20 mouse cellular contexts compared by ENCODE assay signal in genomic region chr2:155293946-155294345, GRCm38 (mm10). TPM values are rescaled to one million over a fixed set of nuclear protein-coding genes. Genes with fewer than 3 reads are reported as not detected.
DNase-seq lines count a peak whose midpoint lies in the region; ATAC-seq and TF ChIP-seq lines count a peak whose summit lies in the region.
"Had no signal": no experiment of that assay in that cellular context is flagged by ENCODE, and none has a peak within 500 bp of the region (broad histone marks: within the 10 kb centered on the region; RNA-seq: fewer than 3 reads in every experiment).

No protein-coding gene starts in this region.

- no peak for TF ChIP-seq POLR2A in liver, adult 2 months (IDR thresholded peaks at IDR 0.05; ENCODE audit: extremely low read depth, insufficient read depth, low read length)

- H3K9ac ChIP-seq in liver, adult 2 months (ENCODE audit: low read depth, low read length), result no peak overlapping the region
- no peak overlapping the region for H3K9ac ChIP-seq in liver, embryonic 11.5 days (ENCODE audit: low read depth, low read length)
- H3K9ac ChIP-seq in midbrain, embryonic 14.5 days (replicated peaks; ENCODE audit: low read length), result no peak overlapping the region
- H3K9ac ChIP-seq: embryonic facial prominence, embryonic 12.5 days; kidney, embryonic 15.5 days; limb, embryonic 15.5 days; liver, postnatal 0 days; midbrain, embryonic 13.5 days had no signal

- H3K4me2 ChIP-seq in liver, embryonic 11.5 days, result no peak overlapping the region
- no peak overlapping the region for H3K4me2 ChIP-seq in midbrain, embryonic 14.5 days (ENCODE audit: low read length)
- H3K4me2 ChIP-seq: embryonic facial prominence, embryonic 12.5 days; heart, embryonic 11.5 days; kidney, embryonic 15.5 days; limb, embryonic 15.5 days; midbrain, embryonic 13.5 days had no signal

- no peaks in the 10 kb centered on the region for H3K4me1 ChIP-seq in liver, adult 2 months (ENCODE audit: control insufficient read depth, insufficient read depth, low read length)
- no peaks in the 10 kb centered on the region for H3K4me1 ChIP-seq in liver, embryonic 11.5 days (replicated peaks; ENCODE audit: control insufficient read depth, insufficient read depth, low read length)
- no peaks in the 10 kb centered on the region for H3K4me1 ChIP-seq in midbrain, embryonic 14.5 days (ENCODE audit: control insufficient read depth, insufficient read depth, low read length)
- H3K4me1 ChIP-seq: embryonic facial prominence, embryonic 12.5 days; kidney, embryonic 15.5 days; limb, embryonic 15.5 days; midbrain, embryonic 13.5 days had no signal

- H3K27me3 ChIP-seq in liver, adult 2 months (ENCODE audit: control insufficient read depth, insufficient read depth, low read length), result no peaks in the 10 kb centered on the region
- no peaks in the 10 kb centered on the region for H3K27me3 ChIP-seq in liver, embryonic 11.5 days (replicated peaks; ENCODE audit: control insufficient read depth, insufficient read depth, low read length)
- H3K27me3 ChIP-seq in midbrain, embryonic 14.5 days (ENCODE audit: control insufficient read depth, insufficient read depth, low read length), result no peaks in the 10 kb centered on the region
- H3K27me3 ChIP-seq: embryonic facial prominence, embryonic 12.5 days; kidney, embryonic 15.5 days; limb, embryonic 15.5 days; midbrain, embryonic 13.5 days had no signal

- H3K36me3 ChIP-seq in liver, adult 2 months (ENCODE audit: control insufficient read depth, insufficient read depth, low read length), result peaks cover 11% of the 10 kb centered on the region
- peaks cover 25% of the 10 kb centered on the region; the same call in 1 of the 2 replicates for H3K36me3 ChIP-seq in liver, embryonic 11.5 days (ENCODE audit: control insufficient read depth, insufficient read depth, low read length)
- H3K36me3 ChIP-seq in midbrain, embryonic 14.5 days (ENCODE audit: control insufficient read depth, insufficient read depth, low read length), result peaks cover 80% of the 10 kb centered on the region

- no peaks in the 10 kb centered on the region for H3K79me2 ChIP-seq in liver, adult 2 months (ENCODE audit: control insufficient read depth, insufficient read depth, low read length)

- DNase-seq in adrenal gland, adult (ENCODE audit: inconsistent age in 2 of 2, low spot score in 1 of 2), result peak; percentile 76 to 87
- DNase-seq in adrenal gland, postnatal 4 days (ENCODE audit: low spot score in 2 of 2), result no peak
- peak; percentile 69 for DNase-seq in liver, adult 2 months (ENCODE audit: extremely low read depth, low read depth, low spot score)
- no peak for DNase-seq in liver, embryonic 11.5 days (ENCODE audit: low spot score)
- peak; percentile 57 for DNase-seq in adrenal gland, postnatal 10 days
- peak; percentile 49 for DNase-seq in skeletal muscle tissue, adult 2 months (ENCODE audit: low read depth, low spot score)
- DNase-seq in midbrain, embryonic 14.5 days, result no peak
- DNase-seq in spleen, postnatal 36 days (ENCODE audit: low spot score in 2 of 2), result no peak
- DNase-seq: liver, postnatal 0 days; lung, postnatal 10 days had no signal

- ATAC-seq in liver, embryonic 11.5 days (replicated peaks; ENCODE audit: low FRiP score), result no peak
- ATAC-seq in midbrain, embryonic 14.5 days (ENCODE audit: low FRiP score, low TSS enrichment), result no peak
- ATAC-seq: activated CD4-positive, CD25-positive, alpha-beta regulatory T cell, adult 4 months; forebrain, embryonic 14.5 days; hindbrain, postnatal 0 days; intestine, postnatal 0 days; liver, postnatal 0 days; midbrain, embryonic 13.5 days had no signal

- peak; percentile 55 for TF ChIP-seq CTCF in liver, adult 2 months (IDR thresholded peaks at IDR 0.05; ENCODE audit: low read depth, low read length)

- H3K4me3 ChIP-seq in liver, adult 2 months (ENCODE audit: insufficient read depth, low read depth, low read length), result no peak overlapping the region
- no peak overlapping the region for H3K4me3 ChIP-seq in liver, embryonic 11.5 days (ENCODE audit: low read depth, low read length)
- no peak overlapping the region for H3K4me3 ChIP-seq in midbrain, embryonic 14.5 days (replicated peaks; ENCODE audit: low read depth, low read length)
- H3K4me3 ChIP-seq: embryonic facial prominence, embryonic 12.5 days; erythroblast, embryonic 14.5 days; kidney, embryonic 15.5 days; limb, embryonic 15.5 days; midbrain, embryonic 13.5 days had no signal

- no peaks in the 10 kb centered on the region for H3K9me3 ChIP-seq in liver, embryonic 11.5 days (ENCODE audit: control insufficient read depth, low read length)
- no peaks in the 10 kb centered on the region for H3K9me3 ChIP-seq in midbrain, embryonic 14.5 days (ENCODE audit: control insufficient read depth, low read length)
- H3K9me3 ChIP-seq: embryonic facial prominence, embryonic 12.5 days; kidney, embryonic 15.5 days; limb, embryonic 15.5 days; midbrain, embryonic 13.5 days had no signal

- H3K27ac ChIP-seq in liver, adult 2 months (replicated peaks; ENCODE audit: insufficient read depth, low read depth, low read length), result no peak overlapping the region
- H3K27ac ChIP-seq in liver, embryonic 11.5 days (ENCODE audit: low read depth, low read length), result no peak overlapping the region
- H3K27ac ChIP-seq in midbrain, embryonic 14.5 days (replicated peaks; ENCODE audit: low read depth, low read length), result no peak overlapping the region
- H3K27ac ChIP-seq: embryonic facial prominence, embryonic 12.5 days; hindbrain, postnatal 0 days; kidney, embryonic 15.5 days; limb, embryonic 15.5 days; midbrain, embryonic 13.5 days had no signal

- 34% methylated on average over 4 of the region's 4 CpGs for WGBS in liver, adult 2 months
- WGBS in liver, embryonic 11.5 days, result 91% methylated on average over 4 of the region's 4 CpGs
- 96% methylated on average over 4 of the region's 4 CpGs for WGBS in midbrain, embryonic 14.5 days

RNA-seq across cellular contexts. Expression of gene Map1lc3a, which starts 17.8 kb away (rescaled TPM):
- 100 to 1,000 TPM; 364 to 392 TPM for total RNA-seq in adrenal gland, postnatal 4 days (2021)
- total RNA-seq in liver, adult 2 months (2014; rRNA removed), result 26.8 and 31.8 TPM in 2 replicates
- polyA plus RNA-seq in liver, adult 2 months (2012; rRNA removed), result 87.2 and 125 TPM in 2 replicates
- polyA plus RNA-seq in liver, embryonic 11.5 days (2014; fragmentation: Nextera tagmentation; extraction: Ambion mirVana), result 43.5 and 45.6 TPM in 2 replicates
- 100 to 1,000 TPM; 421 to 505 TPM for total RNA-seq in adrenal gland, postnatal 10 days (2021)
- 435 and 604 TPM in 2 replicates for polyA plus RNA-seq in midbrain, embryonic 14.5 days (2014; fragmentation: Nextera tagmentation; extraction: Ambion mirVana)

RNA-seq across cellular contexts. Expression of gene Dynlrb1, which starts 57.6 kb away (rescaled TPM):
- total RNA-seq in adrenal gland, postnatal 4 days (2021), result 100 to 1,000 TPM; 275 to 283 TPM
- 104 and 124 TPM in 2 replicates for total RNA-seq in liver, adult 2 months (2014; rRNA removed)
- polyA plus RNA-seq in liver, adult 2 months (2012; rRNA removed), result 141 and 163 TPM in 2 replicates
- polyA plus RNA-seq in liver, embryonic 11.5 days (2014; fragmentation: Nextera tagmentation; extraction: Ambion mirVana), result 272 and 289 TPM in 2 replicates
- total RNA-seq in adrenal gland, postnatal 10 days (2021), result 100 to 1,000 TPM; 259 to 263 TPM
- 698 and 838 TPM in 2 replicates for polyA plus RNA-seq in midbrain, embryonic 14.5 days (2014; fragmentation: Nextera tagmentation; extraction: Ambion mirVana)

Comparison
In these comparisons a context has a peak if more than half of its experiments do, and no peak if none do; other contexts are left out.
1. DNase-seq: peak in adrenal gland, adult (2 of 2), liver, adult 2 months (single experiment), adrenal gland, postnatal 10 days (single experiment) and skeletal muscle tissue, adult 2 months (single experiment); none in adrenal gland, postnatal 4 days (0 of 2), liver, embryonic 11.5 days (single experiment), midbrain, embryonic 14.5 days (single experiment) and spleen, postnatal 36 days (0 of 2).
2. RNA of gene Map1lc3a, which starts 17.8 kb away (total RNA-seq): 421 to 505 TPM in adrenal gland, postnatal 10 days and 364 to 392 TPM in adrenal gland, postnatal 4 days; 26.8 to 31.8 TPM in liver, adult 2 months; every median in the first group is over 10 times any median in the second.